8 mouse cellular contexts compared by ENCODE assay signal in genomic region chr5:31082355-31082754, GRCm38 (mm10). TPM values are rescaled to one million over a fixed set of nuclear protein-coding genes. Genes with fewer than 3 reads are reported as not detected.
DNase-seq lines count a peak whose midpoint lies in the region; ATAC-seq and TF ChIP-seq lines count a peak whose summit lies in the region.
"Had no signal": no experiment of that assay in that cellular context is flagged by ENCODE, and none has a peak within 500 bp of the region (broad histone marks: within the 10 kb centered on the region; RNA-seq: fewer than 3 reads in every experiment).

No protein-coding gene starts in this region.

- no peak for TF ChIP-seq POLR2A in testis, adult 2 months (IDR thresholded peaks at IDR 0.05; ENCODE audit: control insufficient read depth, low read depth, low read length)

- H3K36me3 ChIP-seq in testis, adult 2 months (ENCODE audit: control insufficient read depth, insufficient read depth, low read length): no peaks in the 10 kb centered on the region
- peaks cover 19% of the 10 kb centered on the region for H3K36me3 ChIP-seq in kidney, embryonic 15.5 days

- peak overlapping the region; percentile 33; the same call in 1 of the 2 replicates for H3K4me2 ChIP-seq in kidney, embryonic 15.5 days

- DNase-seq in testis, postnatal 14 days (ENCODE audit: low spot score): no peak
- peak; percentile 67 to 80 for DNase-seq in adrenal gland, postnatal 36 days
- peak; percentile 73 to 82 for DNase-seq in heart, adult 18-20 months
- DNase-seq in lung, postnatal 14 days: peak; percentile 72
- peak; percentile 73 for DNase-seq in retina, postnatal 1 day

- H3K4me1 ChIP-seq in testis, adult 2 months (ENCODE audit: control insufficient read depth, insufficient read depth, low read length): no peaks in the 10 kb centered on the region; the same call in 1 of the 2 replicates
- peaks cover 25% of the 10 kb centered on the region for H3K4me1 ChIP-seq in kidney, embryonic 15.5 days

- WGBS in kidney, embryonic 15.5 days: 12% methylated on average over 5 of the region's 5 CpGs

- no peak overlapping the region for H3K27ac ChIP-seq in testis, adult 2 months (ENCODE audit: control insufficient read depth, insufficient read depth, low read depth, low read length)
- H3K27ac ChIP-seq in kidney, embryonic 15.5 days: no peak overlapping the region

- no peak overlapping the region for H3K4me3 ChIP-seq in testis, adult 2 months (ENCODE audit: control insufficient read depth, low read depth, low read length)
- H3K4me3 ChIP-seq in kidney, embryonic 15.5 days (replicated peaks): no peak overlapping the region

- no peak for ATAC-seq in kidney, embryonic 15.5 days (replicated peaks; ENCODE audit: low FRiP score)

- TF ChIP-seq CTCF in testis, adult 2 months (IDR thresholded peaks at IDR 0.05; ENCODE audit: control insufficient read depth, insufficient read depth, insufficient replicate concordance, low read depth, low read length): peak; percentile 55; the same call in 1 of the 2 replicates

- H3K27me3 ChIP-seq in testis, adult 2 months (ENCODE audit: control insufficient read depth, insufficient read depth, low read length): no peaks in the 10 kb centered on the region
- H3K27me3 ChIP-seq in kidney, embryonic 15.5 days: peaks cover 25% of the 10 kb centered on the region

- H3K9ac ChIP-seq in kidney, embryonic 15.5 days: no peak overlapping the region

- no peaks in the 10 kb centered on the region for H3K9me3 ChIP-seq in kidney, embryonic 15.5 days (replicated peaks)

RNA-seq across cellular contexts. Expression of gene Dnajc5g, which starts 23.7 kb away (rescaled TPM):
- 172 and 183 TPM in 2 replicates for polyA plus RNA-seq in testis, adult 2 months (2012; rRNA removed)
- not detected for total RNA-seq in adrenal gland, postnatal 36 days (2021)
- total RNA-seq in heart, adult 18-20 months (2021): not detected
- polyA plus RNA-seq in kidney, embryonic 15.5 days (2015; fragmentation: Nextera tagmentation; extraction: Ambion mirVana): not detected in 2 replicates
- polyA plus RNA-seq: frontal cortex, adult 2 months had no signal

RNA-seq across cellular contexts. Expression of gene Slc30a3, which starts 25.7 kb away (rescaled TPM):
- polyA plus RNA-seq in testis, adult 2 months (2012; rRNA removed): 311 and 315 TPM in 2 replicates
- total RNA-seq in adrenal gland, postnatal 36 days (2021): not detected
- total RNA-seq in heart, adult 18-20 months (2021): not detected
- 2.8 and 3.1 TPM in 2 replicates for polyA plus RNA-seq in kidney, embryonic 15.5 days (2015; fragmentation: Nextera tagmentation; extraction: Ambion mirVana)

RNA-seq across cellular contexts. Expression of gene Cad, which starts 27.8 kb away (rescaled TPM):
- polyA plus RNA-seq in testis, adult 2 months (2012; rRNA removed): 11.2 and 14.0 TPM in 2 replicates
- total RNA-seq in adrenal gland, postnatal 36 days (2021): 10 to 100 TPM; 22.9 to 29.7 TPM
- 10 to 100 TPM; 12.9 to 15.3 TPM for total RNA-seq in heart, adult 18-20 months (2021)
- 32.5 and 36.2 TPM in 2 replicates for polyA plus RNA-seq in kidney, embryonic 15.5 days (2015; fragmentation: Nextera tagmentation; extraction: Ambion mirVana)

RNA-seq across cellular contexts. Expression of gene Slc5a6, which starts 33.6 kb away (rescaled TPM):
- polyA plus RNA-seq in testis, adult 2 months (2012; rRNA removed): 5.4 and 6.2 TPM in 2 replicates
- 10 to 100 TPM; 26.6 to 30.3 TPM for total RNA-seq in adrenal gland, postnatal 36 days (2021)
- 10 to 100 TPM; 12.4 to 13.5 TPM for total RNA-seq in heart, adult 18-20 months (2021)
- 10.4 and 11.8 TPM in 2 replicates for polyA plus RNA-seq in kidney, embryonic 15.5 days (2015; fragmentation: Nextera tagmentation; extraction: Ambion mirVana)

RNA-seq across cellular contexts. Expression of gene Trim54, which starts 34.2 kb away (rescaled TPM):
- 9.8 and 11.1 TPM in 2 replicates for polyA plus RNA-seq in testis, adult 2 months (2012; rRNA removed)
- total RNA-seq in adrenal gland, postnatal 36 days (2021): under 1 TPM in 1 of 2 experiments, not detected in 1; 0.20 TPM
- total RNA-seq in heart, adult 18-20 months (2021): 100 to 1,000 TPM; 344 to 355 TPM
- polyA plus RNA-seq in kidney, embryonic 15.5 days (2015; fragmentation: Nextera tagmentation; extraction: Ambion mirVana): 1.2 and 1.6 TPM in 2 replicates
